Mouse (Mus musculus) brain, embryonic 14.5 days (tissue): ENCODE data around the gene Bbs9.

Source experiments
- CTCF ChIP-seq: fragments of 200-500 bp; IDR thresholded peaks from 2 replicates; pipeline ENCODE4 v1.5.1; 2012; ENCODE audit warnings: inconsistent platforms, mild to moderate bottlenecking, moderate library complexity, borderline replicate concordance; ENCODE audit not compliant: insufficient read depth, insufficient read length; ENCODE audit errors: extremely low read depth
- POLR2A ChIP-seq: fragments of 200-500 bp; IDR thresholded peaks from 2 replicates; pipeline ENCODE4 v1.6.1; 2012; ENCODE audit warnings: mild to moderate bottlenecking, inconsistent platforms, borderline replicate concordance; ENCODE audit not compliant: poor library complexity, insufficient read depth, insufficient read length, severe bottlenecking; ENCODE audit errors: extremely low read depth

GRCm38 (mm10) chr9:22824910-22825309, 349.4 kb downstream of the Bbs9 start:
- no peak for TF ChIP-seq CTCF
- TF ChIP-seq POLR2A: no peak
